Mouse (Mus musculus) gastrocnemius, postnatal 14 days (tissue): ENCODE data around the gene Ddx17. TPM values are rescaled to one million over a fixed set of nuclear protein-coding genes. Genes with fewer than 3 reads are reported as not detected.

ENCODE experiments used
- DNase-seq: peaks from one replicate; pipeline ENCODE4 v3.0.0; 2021; ENCODE audit warnings: mixed read lengths
- intact Hi-C: fragments of 180-260 bp; cut with DNase I; formaldehyde crosslinking; loops from one replicate; pipeline ENCODE4 v1.15.1; 2025; ENCODE audit warnings: low total_unique reads
- microRNA-seq, 2 experiments: library from miRNA; unstranded; fragments of <30 nt; microRNA quantifications; one replicate each; pipeline ENCODE4 v1.2.0; 2021
- total RNA-seq, 2 experiments: library from RNA; stranded (reverse); gene quantifications; 2 replicates each; pipeline ENCODE4 v1.2.3; 2021

The Ddx17 gene
- total RNA-seq, 2 experiments from 2014 or later: 75.8 to 77.4 TPM

DNA sequence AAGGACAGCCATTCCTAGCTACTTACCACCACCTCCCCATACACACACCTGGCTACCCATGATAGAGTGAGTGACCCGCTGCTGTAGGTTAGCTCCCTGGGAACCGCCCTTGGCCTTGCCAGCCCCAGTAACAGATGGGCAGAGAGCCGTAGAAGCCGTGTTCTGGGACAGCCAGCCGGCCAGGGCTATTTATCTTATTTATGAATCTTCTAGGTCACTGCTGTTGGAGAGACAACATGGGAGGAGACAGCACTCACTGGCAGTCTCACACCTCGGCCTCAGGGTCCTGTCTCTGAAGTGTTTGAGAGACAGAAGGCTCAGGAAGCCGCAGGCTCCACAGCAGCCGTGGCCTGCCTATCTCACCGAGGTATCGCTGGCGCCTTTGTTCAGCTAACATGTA, 57.1 kb downstream of the Ddx17 start:
- intact Hi-C loops: no loop called here
- DNase-seq: no peak

DNA sequence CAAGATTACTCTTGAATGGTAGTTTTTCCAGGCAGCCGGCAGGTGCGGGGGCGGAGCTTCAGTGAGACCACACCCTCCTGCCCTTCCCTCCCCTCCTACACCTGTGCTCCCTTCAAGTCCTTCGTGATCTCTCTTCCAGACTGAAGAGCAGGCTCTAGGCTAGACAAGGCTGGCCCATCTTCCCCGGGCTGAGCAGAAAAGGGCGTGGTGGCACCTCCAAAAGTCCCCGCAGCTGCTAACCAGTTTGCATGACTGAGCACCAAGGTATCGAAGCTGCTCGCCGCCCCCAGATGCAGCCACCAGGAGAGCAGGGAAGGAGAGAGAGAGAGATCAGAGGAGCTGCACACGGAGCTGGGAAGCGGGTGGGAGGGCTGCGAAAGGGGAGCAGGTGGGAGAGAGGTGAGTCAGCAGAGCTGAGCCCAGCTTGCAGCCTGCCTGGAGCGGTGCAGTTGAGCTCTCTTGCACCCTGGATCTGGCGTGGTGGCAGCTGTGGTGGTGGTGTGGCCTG, 65.3 kb downstream of the Ddx17 start:
- DNase-seq: no peak
- intact Hi-C loops: no loop called here

Small RNAs within 50 kb of the gene (microRNA-seq; reads per million reads assigned to microRNA genes)
- 0 reads per million in 2 experiments for gene Gm27903

Other genes with a start within 250 kb of the Ddx17 start
- gene Pla2g6, start 218.4 kb downstream of the Ddx17 start, total RNA-seq: 1 to 10 TPM; 9.0 to 9.8 TPM
- 1 to 10 TPM; 1.4 to 2.7 TPM for gene Maff, start 200.1 kb downstream of the Ddx17 start, total RNA-seq
- gene Tmem184b, start 143.2 kb downstream of the Ddx17 start, total RNA-seq: 10 to 100 TPM; 31.5 to 32.6 TPM
- gene Csnk1e, start 91.2 kb downstream of the Ddx17 start, total RNA-seq: 10 to 100 TPM; 46.6 to 46.7 TPM
- gene Kcnj4, start 41.5 kb downstream of the Ddx17 start, total RNA-seq: under 1 TPM in 1 of 2 experiments, not detected in 1; 0.08 TPM
- gene Kdelr3, start 30.3 kb downstream of the Ddx17 start, total RNA-seq: 10 to 100 TPM; 14.1 to 22.6 TPM
- gene Dmc1, start 58.4 kb upstream of the Ddx17 start, total RNA-seq: under 1 TPM in 1 of 2 experiments, not detected in 1; 0.20 TPM
- gene Fam227a, start 112.2 kb upstream of the Ddx17 start, total RNA-seq: 1 to 10 TPM in 1 of 2 experiments, under 1 TPM in 1; 0.53 to 1.4 TPM
- 10 to 100 TPM; 17.2 to 18.0 TPM for gene Cby1, start 112.5 kb upstream of the Ddx17 start, total RNA-seq
- gene Tomm22, start 124.1 kb upstream of the Ddx17 start, total RNA-seq: 10 to 100 TPM; 78.3 to 80.4 TPM
- 10 to 100 TPM in 1 of 2 experiments, 1 to 10 TPM in 1; 9.8 to 11.1 TPM for gene Josd1, start 141.2 kb upstream of the Ddx17 start, total RNA-seq
- gene Gtpbp1, start 144.1 kb upstream of the Ddx17 start, total RNA-seq: 10 to 100 TPM; 17.7 to 18.0 TPM
- 10 to 100 TPM; 62.3 to 81.4 TPM for gene Sun2, start 195.8 kb upstream of the Ddx17 start, total RNA-seq
- gene Dnal4, start 231.1 kb upstream of the Ddx17 start, total RNA-seq: 1 to 10 TPM; 7.4 to 7.6 TPM